Mouse (Mus musculus): ENCODE results near the gene Il11. TPM values are rescaled to one million over a fixed set of nuclear protein-coding genes. Genes with fewer than 3 reads are reported as not detected.

Il11 gene
- total and polyA plus RNA-seq, 2 experiments from 2014 or later: 1.3 to 2.0 TPM

GRCm38 (mm10) chr7:4788499-4789435 lies 6.1 kb upstream of the Il11 start:
- Histone ChIP-seq H3K27me3 (ENCODE audit: insufficient read depth, low read length) (no peaks in the 10 kb centered on the region), H3K4me3 (ENCODE audit: low read length) (peak overlapping the region; percentile 49), H3K9me3 (ENCODE audit: low read length) (no peaks in the 10 kb centered on the region), H3K4me2 (ENCODE audit: low read depth, low read length) (peak overlapping the region; percentile 89), H3K27ac (peak overlapping the region; percentile 80), H3K9ac (replicated peaks; ENCODE audit: low read length) (peak overlapping the region; percentile 63), H3K4me1 (ENCODE audit: insufficient read depth, low read length) (peaks cover 1% of the 10 kb centered on the region; the same call in 1 of the 2 replicates), H3K36me3 (ENCODE audit: insufficient read depth, low read length) (no peaks in the 10 kb centered on the region)
- WGBS: 4% methylated on average over 57 of the region's 64 CpGs
- DNase-seq (ENCODE audit: low spot score) (peak; percentile 70), ATAC-seq (peak; percentile 48)
- 0 out of 2 replicates have a peak, but pooled peaks have one; percentile 15 for TF ChIP-seq CTCF (IDR thresholded peaks at IDR 0.05; ENCODE audit: low read depth)

- WGBS: 83% methylated on average over 14 of the region's 14 CpGs
- no peaks in the 10 kb centered on the region for H3K9me3 ChIP-seq (ENCODE audit: low read length)
- no peak for TF ChIP-seq CTCF (IDR thresholded peaks at IDR 0.05; ENCODE audit: low read depth)
- no peak overlapping the region for H3K4me3 ChIP-seq (ENCODE audit: low read length)
- H3K27me3 ChIP-seq (ENCODE audit: insufficient read depth, low read length): no peaks in the 10 kb centered on the region
- no peak overlapping the region for H3K4me2 ChIP-seq (ENCODE audit: low read depth, low read length)
- H3K36me3 ChIP-seq (ENCODE audit: insufficient read depth, low read length): no peaks in the 10 kb centered on the region
- H3K9ac ChIP-seq (replicated peaks; ENCODE audit: low read length): no peak overlapping the region
- no peak overlapping the region for H3K27ac ChIP-seq
- DNase-seq (ENCODE audit: low spot score) (no peak), ATAC-seq (no peak)
- H3K4me1 ChIP-seq (ENCODE audit: insufficient read depth, low read length): no peaks in the 10 kb centered on the region
These were observed 1.1 kb upstream of the Il11 start for GRCm38 (mm10) chr7:4783667-4784268.

GRCm38 (mm10) chr7:4782130-4782529 lies 529 bp downstream of the Il11 start:
- Histone ChIP-seq H3K4me2 (ENCODE audit: low read depth, low read length) (no peak overlapping the region), H3K36me3 (ENCODE audit: insufficient read depth, low read length) (no peaks in the 10 kb centered on the region), H3K4me1 (ENCODE audit: insufficient read depth, low read length) (0 out of 2 replicates have a peak, but pooled peaks cover 1% of the 10 kb centered on the region), H3K9ac (replicated peaks; ENCODE audit: low read length) (no peak overlapping the region), H3K27ac (no peak overlapping the region), H3K27me3 (ENCODE audit: insufficient read depth, low read length) (peaks cover 15% of the 10 kb centered on the region; the same call in 1 of the 2 replicates), H3K9me3 (ENCODE audit: low read length) (no peaks in the 10 kb centered on the region), H3K4me3 (ENCODE audit: low read length) (no peak overlapping the region)
- DNase-seq (ENCODE audit: low spot score): no peak
- WGBS: 57% methylated on average over 3 of the region's 3 CpGs
- TF ChIP-seq CTCF (IDR thresholded peaks at IDR 0.05; ENCODE audit: low read depth): no peak
- ATAC-seq: no peak

GRCm38 (mm10) chr7:4779921-4780320 lies 2.7 kb downstream of the Il11 start:
- no peak for ATAC-seq
- H3K4me3 ChIP-seq (ENCODE audit: low read length): no peak overlapping the region
- 33% methylated on average over 5 of the region's 5 CpGs for WGBS
- H3K27me3 ChIP-seq (ENCODE audit: insufficient read depth, low read length): peaks cover 34% of the 10 kb centered on the region
- TF ChIP-seq CTCF (IDR thresholded peaks at IDR 0.05; ENCODE audit: low read depth): no peak
- H3K9me3 ChIP-seq (ENCODE audit: low read length): no peaks in the 10 kb centered on the region
- no peak overlapping the region for H3K9ac ChIP-seq (replicated peaks; ENCODE audit: low read length)
- H3K4me2 ChIP-seq (ENCODE audit: low read depth, low read length): no peak overlapping the region
- no peaks in the 10 kb centered on the region for H3K36me3 ChIP-seq (ENCODE audit: insufficient read depth, low read length)
- H3K27ac ChIP-seq: no peak overlapping the region
- 0 out of 2 replicates have a peak, but pooled peaks cover 3% of the 10 kb centered on the region for H3K4me1 ChIP-seq (ENCODE audit: insufficient read depth, low read length)
- no peak for DNase-seq (ENCODE audit: low spot score)

- H3K27me3 ChIP-seq (ENCODE audit: insufficient read depth, low read length): peaks cover 34% of the 10 kb centered on the region
- no peak for TF ChIP-seq CTCF (IDR thresholded peaks at IDR 0.05; ENCODE audit: low read depth)
These were observed 4.6 kb downstream of the Il11 start for GRCm38 (mm10) chr7:4777851-4778637.

More at GRCm38 (mm10) chr7:4777851-4778637, 4.6 kb downstream of the Il11 start:
- no peaks in the 10 kb centered on the region for H3K9me3 ChIP-seq (ENCODE audit: low read length)
- H3K4me3 ChIP-seq (ENCODE audit: low read length): no peak overlapping the region
- no peak for DNase-seq (ENCODE audit: low spot score)
- no peak overlapping the region for H3K27ac ChIP-seq
- no peak overlapping the region for H3K4me2 ChIP-seq (ENCODE audit: low read depth, low read length)
- no peak overlapping the region for H3K9ac ChIP-seq (replicated peaks; ENCODE audit: low read length)
- 5% methylated on average over 19 of the region's 20 CpGs for WGBS
- ATAC-seq: no peak
- 0 out of 2 replicates have a peak, but pooled peaks cover 3% of the 10 kb centered on the region for H3K4me1 ChIP-seq (ENCODE audit: insufficient read depth, low read length)
- H3K36me3 ChIP-seq (ENCODE audit: insufficient read depth, low read length): no peaks in the 10 kb centered on the region
